Mouse (Mus musculus) granulocyte monocyte progenitor cell, adult 5-6 weeks (primary cell): ENCODE measurements around the gene Ston2. TPM values are rescaled to one million over a fixed set of nuclear protein-coding genes. Genes with fewer than 3 reads are reported as not detected.
A peak's percentile ranks its signal among the peaks of the same experiment; 100 is the strongest.
"Not testable (repeated sequence)": the region's sequence is repeated elsewhere in the genome, so short reads cannot be mapped to it uniquely, and the experiment has no call there.

Experiments used
- ATAC-seq: replicated peaks from 2 replicates; pipeline ENCODE4 v1.8.0; 2016; ENCODE audit warnings: mild to moderate bottlenecking, moderate TSS enrichment, inconsistent platforms; ENCODE audit not compliant: poor library complexity, severe bottlenecking
- total RNA-seq, 2 experiments: library from RNA; stranded (forward) in 1 of 2; stranded (reverse) in 1 of 2; fragments of 200-712, 200-1000 nt in 1 of 2; fragments of >200 nt in 1 of 2; fragmentation: Nextera tagmentation in 1 of 2; gene quantifications; 2 replicates each; pipeline ENCODE4 v1.2.3; 2014 to 2017

The Ston2 gene
- total RNA-seq, 2 experiments from 2014 or later: 6.9 to 17.4 TPM

GRCm38 (mm10) chr12:91609425-91609824 is 178.8 kb downstream of the Ston2 start:
- no peak for ATAC-seq

- no peak for ATAC-seq
Observed at GRCm38 (mm10) chr12:91607678-91608077, 180.5 kb downstream of the Ston2 start.

- ATAC-seq: no peak
Observed at GRCm38 (mm10) chr12:91606651-91607050, 181.5 kb downstream of the Ston2 start.

GRCm38 (mm10) chr12:91604600-91604999 is 183.6 kb downstream of the Ston2 start:
- ATAC-seq: no peak

GRCm38 (mm10) chr12:91592128-91592527 is 196.1 kb downstream of the Ston2 start:
- peak; percentile 49 for ATAC-seq

- ATAC-seq: no peak
Observed at GRCm38 (mm10) chr12:91591191-91591590, 197.0 kb downstream of the Ston2 start.

GRCm38 (mm10) chr12:91590716-91591115 is 197.5 kb downstream of the Ston2 start:
- peak; percentile 24 for ATAC-seq

- peak; percentile 59 for ATAC-seq
Observed at GRCm38 (mm10) chr12:91589847-91590690, 198.1 kb downstream of the Ston2 start, which contains the start of gene Gtf2a1. Gene Gtf2a1 (minus strand): TSS chr12:91590487.

GRCm38 (mm10) chr12:91589542-91589846 is 198.7 kb downstream of the Ston2 start:
- no peak for ATAC-seq

- ATAC-seq: no peak
Observed at GRCm38 (mm10) chr12:91588670-91589541, 199.3 kb downstream of the Ston2 start.

GRCm38 (mm10) chr12:91588176-91588669 is 200.0 kb downstream of the Ston2 start:
- peak; percentile 43 for ATAC-seq

- no peak for ATAC-seq
Observed at GRCm38 (mm10) chr12:91587491-91588033, 200.6 kb downstream of the Ston2 start.

- ATAC-seq: no peak
Observed at GRCm38 (mm10) chr12:91587077-91587476, 201.1 kb downstream of the Ston2 start.

- ATAC-seq: not testable (repeated sequence)
Observed at GRCm38 (mm10) chr12:91585815-91586214, 202.4 kb downstream of the Ston2 start.

GRCm38 (mm10) chr12:91585206-91585605 is 203.0 kb downstream of the Ston2 start:
- peak; percentile 48 for ATAC-seq

- ATAC-seq: no peak
Observed at GRCm38 (mm10) chr12:91583409-91583808, 204.8 kb downstream of the Ston2 start.

Other genes with a start within 250 kb of the Ston2 start
- 26.0 and 36.6 TPM in 2 replicates for gene Gtf2a1, start 197.9 kb downstream of the Ston2 start, total RNA-seq (2014; fragmentation: Nextera tagmentation)
- 29.3 and 39.8 TPM in 2 replicates for gene Gtf2a1, start 197.9 kb downstream of the Ston2 start, total RNA-seq (2017)
- 59.7 and 86.7 TPM in 2 replicates for gene Sel1l, start 60.8 kb upstream of the Ston2 start, total RNA-seq (2014; fragmentation: Nextera tagmentation)
- 53.3 and 81.5 TPM in 2 replicates for gene Sel1l, start 60.8 kb upstream of the Ston2 start, total RNA-seq (2017)